Mouse (Mus musculus) small intestine, adult 2 months (tissue): ENCODE results near the gene Dennd1a.

Experiments used
- CTCF ChIP-seq: fragments of 200-500 bp; IDR thresholded peaks from 2 replicates; pipeline ENCODE4 v1.5.1; 2012; ENCODE audit warnings: low read depth, mild to moderate bottlenecking, control low read depth, inconsistent platforms, low read length, moderate library complexity, mixed read lengths; ENCODE audit not compliant: insufficient replicate concordance, insufficient read length; ENCODE audit errors: extremely low read depth
- POLR2A ChIP-seq: fragments of 200-500 bp; IDR thresholded peaks from 2 replicates; pipeline ENCODE4 v1.6.1; 2012; ENCODE audit warnings: low read depth, mild to moderate bottlenecking, control low read depth, inconsistent platforms, low read length, moderate library complexity

GRCm38 (mm10) chr2:37764514-37764913 is 522.7 kb downstream of the Dennd1a start:
- TF ChIP-seq POLR2A (no peak), CTCF (no peak)
